Comparison of ENCODE assay signal across 29 mouse cellular contexts in the genomic region with DNA sequence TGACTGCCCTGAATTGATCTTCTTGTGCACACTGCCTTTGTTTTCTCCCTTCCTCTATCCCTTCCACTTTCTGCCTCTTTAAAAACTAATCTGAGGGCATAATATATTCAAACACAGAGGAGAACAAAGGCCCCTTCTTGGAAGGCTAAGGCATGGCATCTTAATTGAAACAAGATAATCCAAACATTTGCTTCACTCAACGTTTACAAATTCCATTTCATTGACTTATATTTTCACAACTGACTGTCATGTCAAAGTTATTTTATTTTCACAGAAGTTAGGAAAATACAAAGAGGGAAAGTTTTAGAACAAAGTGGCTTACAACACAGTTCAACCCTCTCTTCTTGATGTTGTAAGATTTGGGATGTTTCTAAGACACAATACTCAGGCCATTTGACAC.
A peak's percentile ranks its signal among the peaks of the same experiment; 100 is the strongest.
DNase-seq lines count a peak whose midpoint lies in the region; ATAC-seq and TF ChIP-seq lines count a peak whose summit lies in the region.
"Had no signal": no experiment of that assay in that cellular context is flagged by ENCODE, and none has a peak within 500 bp of the region (broad histone marks: within the 10 kb centered on the region; RNA-seq: fewer than 3 reads in every experiment).

No protein-coding gene starts in this region.

- no peak for ATAC-seq in embryonic facial prominence, embryonic 11.5 days (replicated peaks; ENCODE audit: insufficient number of reproducible peaks, low FRiP score, low TSS enrichment, low read depth)
- no peak for ATAC-seq in embryonic facial prominence, embryonic 12.5 days (ENCODE audit: insufficient number of reproducible peaks, insufficient read depth, low FRiP score, low TSS enrichment)
- no peak for ATAC-seq in intestine, embryonic 16.5 days
- ATAC-seq: activated CD4-positive, CD25-positive, alpha-beta regulatory T cell, adult 4 months; CD4-positive, CD25-positive, alpha-beta regulatory T cell, adult 4 months; forebrain, embryonic 14.5 days; forebrain, embryonic 16.5 days; Patski had no signal

- no peak overlapping the region for H3K9ac ChIP-seq in embryonic facial prominence, embryonic 11.5 days (replicated peaks; ENCODE audit: low read length)
- H3K9ac ChIP-seq in embryonic facial prominence, embryonic 12.5 days = no peak overlapping the region
- no peak overlapping the region for H3K9ac ChIP-seq in intestine, embryonic 16.5 days (ENCODE audit: low read depth, low read length)
- H3K9ac ChIP-seq: embryonic facial prominence, embryonic 13.5 days; forebrain, embryonic 12.5 days had no signal

- H3K4me2 ChIP-seq in embryonic facial prominence, embryonic 11.5 days (ENCODE audit: low read depth, low read length) = no peak overlapping the region
- no peak overlapping the region for H3K4me2 ChIP-seq in embryonic facial prominence, embryonic 12.5 days (replicated peaks)
- H3K4me2 ChIP-seq in intestine, embryonic 16.5 days (ENCODE audit: low read depth, low read length) = no peak overlapping the region
- H3K4me2 ChIP-seq: embryonic facial prominence, embryonic 13.5 days; forebrain, embryonic 12.5 days had no signal

- TF ChIP-seq POLR2A in embryonic fibroblast, embryonic 13.5 days (IDR thresholded peaks at IDR 0.05; ENCODE audit: low read depth, low read length) = no peak

- DNase-seq in embryonic facial prominence, embryonic 11.5 days (ENCODE audit: low spot score) = peak; percentile 41
- no peak for DNase-seq in embryonic facial prominence, embryonic 10.5 days (ENCODE audit: low spot score)
- peak; percentile 75 for DNase-seq in Muller cell, postnatal 12 days (ENCODE audit: inconsistent ontology term)
- no peak for DNase-seq in cerebellum, postnatal 4 days (ENCODE audit: low spot score in 2 of 2)
- no peak for DNase-seq in thymus, postnatal 36 days
- DNase-seq: adrenal gland, postnatal 10 days; adrenal gland, postnatal 25 days; B cell, adult 2 months; cerebellum, adult 11 months; cerebellum, adult 18-20 months; cerebellum, adult 8-10 months; cerebellum, adult 9-11 months; cerebellum, postnatal 14 days; cerebellum, postnatal 36 days; gastrocnemius, adult 2 months had no signal

- 4% methylated on average over 1 of the region's 1 CpGs for WGBS in embryonic facial prominence, embryonic 11.5 days
- 16% methylated on average over 1 of the region's 1 CpGs for WGBS in embryonic facial prominence, embryonic 10.5 days
- 4% methylated on average over 1 of the region's 1 CpGs for WGBS in embryonic facial prominence, embryonic 12.5 days
- WGBS in intestine, embryonic 16.5 days = 19% methylated on average over 1 of the region's 1 CpGs

- no peak overlapping the region for H3K27ac ChIP-seq in embryonic facial prominence, embryonic 11.5 days (replicated peaks; ENCODE audit: low read depth, low read length)
- no peak overlapping the region for H3K27ac ChIP-seq in embryonic facial prominence, embryonic 10.5 days (replicated peaks)
- 0 out of 2 replicates have a peak overlapping the region, but pooled peaks have one; percentile 2 for H3K27ac ChIP-seq in embryonic facial prominence, embryonic 12.5 days
- peak overlapping the region; percentile 94 for H3K27ac ChIP-seq in embryonic fibroblast, embryonic 13.5 days (ENCODE audit: insufficient read depth, low read length)
- no peak overlapping the region for H3K27ac ChIP-seq in intestine, embryonic 16.5 days (ENCODE audit: low read length)
- H3K27ac ChIP-seq: embryonic facial prominence, embryonic 13.5 days; forebrain, embryonic 10.5 days; forebrain, embryonic 12.5 days; gastrocnemius, adult 2 months had no signal

- no peak overlapping the region for H3K4me3 ChIP-seq in embryonic facial prominence, embryonic 11.5 days (ENCODE audit: low read depth, low read length)
- H3K4me3 ChIP-seq in embryonic facial prominence, embryonic 10.5 days = no peak overlapping the region
- H3K4me3 ChIP-seq in embryonic facial prominence, embryonic 12.5 days = no peak overlapping the region
- no peak overlapping the region for H3K4me3 ChIP-seq in embryonic fibroblast, embryonic 13.5 days (ENCODE audit: insufficient read depth, low read length)
- no peak overlapping the region for H3K4me3 ChIP-seq in intestine, embryonic 16.5 days (ENCODE audit: low read length)
- H3K4me3 ChIP-seq: embryonic facial prominence, embryonic 13.5 days; erythroblast, embryonic 14.5 days; forebrain, embryonic 10.5 days; forebrain, embryonic 12.5 days; gastrocnemius, adult 2 months had no signal

- no peaks in the 10 kb centered on the region for H3K9me3 ChIP-seq in embryonic facial prominence, embryonic 11.5 days (replicated peaks; ENCODE audit: control insufficient read depth, low read length)
- peaks cover 8% of the 10 kb centered on the region for H3K9me3 ChIP-seq in embryonic facial prominence, embryonic 10.5 days
- peaks cover 4% of the 10 kb centered on the region; the same call in 1 of the 2 replicates for H3K9me3 ChIP-seq in embryonic facial prominence, embryonic 12.5 days
- peaks cover 6% of the 10 kb centered on the region; the same call in 1 of the 2 replicates for H3K9me3 ChIP-seq in intestine, embryonic 16.5 days (ENCODE audit: control insufficient read depth, low read length)
- H3K9me3 ChIP-seq: embryonic facial prominence, embryonic 13.5 days had no signal

- H3K4me1 ChIP-seq in embryonic facial prominence, embryonic 11.5 days (ENCODE audit: control insufficient read depth, insufficient read depth, low read length) = no peaks in the 10 kb centered on the region
- H3K4me1 ChIP-seq in embryonic facial prominence, embryonic 10.5 days = no peaks in the 10 kb centered on the region
- H3K4me1 ChIP-seq in embryonic facial prominence, embryonic 12.5 days = 0 out of 2 replicates have a peak, but pooled peaks cover 3% of the 10 kb centered on the region
- H3K4me1 ChIP-seq in embryonic fibroblast, embryonic 13.5 days (ENCODE audit: control insufficient read depth, insufficient read depth, low read length) = peaks cover 16% of the 10 kb centered on the region
- no peaks in the 10 kb centered on the region for H3K4me1 ChIP-seq in intestine, embryonic 16.5 days (ENCODE audit: control insufficient read depth, insufficient read depth, low read length)
- H3K4me1 ChIP-seq: forebrain, embryonic 12.5 days had no signal

- no peak for TF ChIP-seq CTCF in embryonic fibroblast, embryonic 13.5 days (IDR thresholded peaks at IDR 0.05; ENCODE audit: borderline replicate concordance, insufficient read depth, low read length)

- H3K27me3 ChIP-seq in embryonic facial prominence, embryonic 11.5 days (ENCODE audit: control insufficient read depth, insufficient read depth, low read length) = no peaks in the 10 kb centered on the region
- no peaks in the 10 kb centered on the region for H3K27me3 ChIP-seq in embryonic facial prominence, embryonic 10.5 days (replicated peaks; ENCODE audit: low read depth, poor library complexity, severe bottlenecking)
- no peaks in the 10 kb centered on the region for H3K27me3 ChIP-seq in embryonic facial prominence, embryonic 12.5 days
- H3K27me3 ChIP-seq in intestine, embryonic 16.5 days (replicated peaks; ENCODE audit: control insufficient read depth, insufficient read depth, low read length) = no peaks in the 10 kb centered on the region
- H3K27me3 ChIP-seq: CH12.LX; embryonic facial prominence, embryonic 13.5 days; forebrain, embryonic 12.5 days; Patski had no signal

- no peaks in the 10 kb centered on the region for H3K36me3 ChIP-seq in embryonic facial prominence, embryonic 11.5 days (replicated peaks; ENCODE audit: control insufficient read depth, insufficient read depth, low read depth, low read length)
- no peaks in the 10 kb centered on the region for H3K36me3 ChIP-seq in embryonic facial prominence, embryonic 10.5 days (replicated peaks)
- H3K36me3 ChIP-seq in embryonic facial prominence, embryonic 12.5 days = no peaks in the 10 kb centered on the region
- no peaks in the 10 kb centered on the region for H3K36me3 ChIP-seq in intestine, embryonic 16.5 days (ENCODE audit: control insufficient read depth, insufficient read depth, low read length)
- H3K36me3 ChIP-seq: embryonic facial prominence, embryonic 13.5 days; forebrain, embryonic 10.5 days; forebrain, embryonic 12.5 days; G1E had no signal

Comparison
In these comparisons a context has a peak if more than half of its experiments do, and no peak if none do; other contexts are left out.
1. DNase-seq: peak in embryonic facial prominence, embryonic 11.5 days (single experiment) and Muller cell, postnatal 12 days (single experiment); none in embryonic facial prominence, embryonic 10.5 days (single experiment), cerebellum, postnatal 4 days (0 of 2) and thymus, postnatal 36 days (0 of 2).
2. H3K27ac ChIP-seq: peak in embryonic facial prominence, embryonic 12.5 days (single experiment) and embryonic fibroblast, embryonic 13.5 days (single experiment); none in embryonic facial prominence, embryonic 11.5 days (single experiment), embryonic facial prominence, embryonic 10.5 days (single experiment) and intestine, embryonic 16.5 days (single experiment).